Mouse (Mus musculus) kidney, embryonic 16.5 days (tissue): ENCODE measurements around the gene Slc50a1. TPM values are rescaled to one million over a fixed set of nuclear protein-coding genes. Genes with fewer than 3 reads are reported as not detected.

Experiments used
- ATAC-seq: fragments of 200-750 bp; cut with Nextera tagmentation; 2 replicates; pipeline ENCODE4 v1.8.0; 2017; ENCODE audit warnings: moderate TSS enrichment; ENCODE audit not compliant: low FRiP score, low TSS enrichment
- H3K27ac ChIP-seq: fragments of 300-500 bp; sonication (generic); 2 replicates; pipeline ENCODE4 v1.5.1; 2014; ENCODE audit warnings: low read length
- H3K27me3 ChIP-seq: fragments of 300-500 bp; sonication (generic); 2 replicates; pipeline ENCODE4 v1.6.1; 2014; ENCODE audit warnings: low read length, control low read depth, mixed read lengths; ENCODE audit not compliant: insufficient read depth
- H3K36me3 ChIP-seq: fragments of 300-500 bp; sonication (generic); 2 replicates; pipeline ENCODE4 v1.6.1; 2014; ENCODE audit warnings: low read length, control low read depth, mixed read lengths; ENCODE audit not compliant: insufficient read depth
- H3K4me1 ChIP-seq: fragments of 300-500 bp; sonication (generic); 2 replicates; pipeline ENCODE4 v1.6.1; 2014; ENCODE audit warnings: low read length, control low read depth, mixed read lengths; ENCODE audit not compliant: insufficient read depth
- H3K4me2 ChIP-seq: fragments of 300-500 bp; sonication (generic); replicated peaks from 2 replicates; pipeline ENCODE4 v1.6.1; 2014; ENCODE audit warnings: low read depth, low read length
- H3K4me3 ChIP-seq: fragments of 300-500 bp; sonication (generic); 2 replicates; pipeline ENCODE4 v1.5.1; 2014; ENCODE audit warnings: mild to moderate bottlenecking, low read length
- H3K9ac ChIP-seq: fragments of 300-500 bp; sonication (generic); replicated peaks from 2 replicates; pipeline ENCODE4 v1.6.1; 2014; ENCODE audit warnings: low read length
- H3K9me3 ChIP-seq: fragments of 300-500 bp; sonication (generic); 2 replicates; pipeline ENCODE4 v1.6.1; 2016; ENCODE audit warnings: low read length, control low read depth
- WGBS: fragments of 180-500 bp; shearing (Covaris S2); extraction: QIAGEN DNeasy Blood & Tissue Kit; methylation state at CpG from one replicate; pipeline ENCODE4 v1.1.7; 2014; 5-methylcytosine and 5-hydroxymethylcytosine counted together
- microRNA counts: library from miRNA; unstranded; fragments of <30 nt; microRNA quantifications from one replicate; lab custom pipeline; 2016
- microRNA-seq: library from miRNA; unstranded; fragments of <30 nt; microRNA quantifications from one replicate; pipeline ENCODE4, GENCODE M21; 2016
- polyA plus RNA-seq: library from polyadenylated mRNA; unstranded; fragments of >200 nt; fragmentation: Nextera tagmentation; extraction: Ambion mirVana; gene quantifications from 2 replicates; pipeline ENCODE4 v1.2.1, GENCODE M21; 2015

Gene Slc50a1
- polyA plus RNA-seq, 1 experiment from 2014 or later, result 58.8 TPM

- Histone ChIP-seq H3K27me3 (no peaks in the 10 kb centered on the region), H3K4me3 (no peak overlapping the region), H3K4me1 (peaks cover 17% of the 10 kb centered on the region), H3K27ac (no peak overlapping the region), H3K4me2 (no peak overlapping the region), H3K9me3 (no peaks in the 10 kb centered on the region), H3K9ac (no peak overlapping the region), H3K36me3 (no peaks in the 10 kb centered on the region)
- WGBS, result 76% methylated on average over 1 of the region's 1 CpGs
- ATAC-seq, result no peak
These were observed 52.1 kb downstream of the Slc50a1 start for GRCm38 (mm10) chr3:89218271-89218670.

MicroRNAs within 50 kb of the gene (microRNA counts, 519-probe panel; counts per million panel counts)
- microRNA mmu-miR-92b (lab: Ali Mortazavi, UCI), result 104 counts per million, percentile 35 among the panel's probes with 10 or more counts

Small RNA genes lying within 50 kb of the gene (microRNA-seq; reads per million reads assigned to microRNA genes)
- gene Mir92b, result 230 reads per million, percentile 66 among the genes with 10 or more reads in this experiment

Other genes with a start within 250 kb of the Slc50a1 start
- gene Rusc1, start 177.3 kb downstream of the Slc50a1 start, polyA plus RNA-seq, result 21.3 and 22.5 TPM in 2 replicates
- gene Gm43738, start 169.5 kb downstream of the Slc50a1 start, polyA plus RNA-seq, result not detected in 2 replicates
- gene Fdps, start 168.6 kb downstream of the Slc50a1 start, polyA plus RNA-seq, result 175 and 179 TPM in 2 replicates
- gene Pklr, start 134.4 kb downstream of the Slc50a1 start, polyA plus RNA-seq, result 4.7 and 5.0 TPM in 2 replicates
- gene Hcn3, start 110.4 kb downstream of the Slc50a1 start, polyA plus RNA-seq, result 1.8 and 2.0 TPM in 2 replicates
- 29.1 and 30.6 TPM in 2 replicates for gene Clk2, start 105.8 kb downstream of the Slc50a1 start, polyA plus RNA-seq
- gene Scamp3, start 93.1 kb downstream of the Slc50a1 start, polyA plus RNA-seq, result 140 TPM in 2 replicates
- 43.6 and 51.2 TPM in 2 replicates for gene Fam189b, start 87.4 kb downstream of the Slc50a1 start, polyA plus RNA-seq
- gene Gba, start 67.6 kb downstream of the Slc50a1 start, polyA plus RNA-seq, result 54.9 and 56.1 TPM in 2 replicates
- gene Thbs3, start 55.4 kb downstream of the Slc50a1 start, polyA plus RNA-seq, result 18.2 and 18.4 TPM in 2 replicates
- 227 and 235 TPM in 2 replicates for gene Mtx1, start 43.5 kb downstream of the Slc50a1 start, polyA plus RNA-seq
- gene Muc1, start 41.5 kb downstream of the Slc50a1 start, polyA plus RNA-seq, result 20.0 and 23.6 TPM in 2 replicates
- 272 and 300 TPM in 2 replicates for gene Krtcap2, start 24.6 kb downstream of the Slc50a1 start, polyA plus RNA-seq
- 4.7 and 6.0 TPM in 2 replicates for gene Trim46, start 24.3 kb downstream of the Slc50a1 start, polyA plus RNA-seq
- 127 and 146 TPM in 2 replicates for gene Dpm3, start 11.2 kb downstream of the Slc50a1 start, polyA plus RNA-seq
- gene Efna1, start 10.6 kb upstream of the Slc50a1 start, polyA plus RNA-seq, result 81.9 and 86.7 TPM in 2 replicates
- gene Efna3, start 52.4 kb upstream of the Slc50a1 start, polyA plus RNA-seq, result 11.5 and 11.8 TPM in 2 replicates
- gene Efna4, start 67.5 kb upstream of the Slc50a1 start, polyA plus RNA-seq, result 29.2 and 31.3 TPM in 2 replicates
- 107 and 108 TPM in 2 replicates for gene Adam15, start 79.4 kb upstream of the Slc50a1 start, polyA plus RNA-seq
- gene Dcst2, start 91.4 kb upstream of the Slc50a1 start, polyA plus RNA-seq, result 0.32 and 0.35 TPM in 2 replicates
- 2.9 and 3.3 TPM in 2 replicates for gene Dcst1, start 94.7 kb upstream of the Slc50a1 start, polyA plus RNA-seq
- 3.3 and 3.5 TPM in 2 replicates for gene Zbtb7b, start 124.2 kb upstream of the Slc50a1 start, polyA plus RNA-seq
- 0.18 and 1.3 TPM in 2 replicates for gene Lenep, start 132.2 kb upstream of the Slc50a1 start, polyA plus RNA-seq
- 35.0 and 39.3 TPM in 2 replicates for gene Flad1, start 141.3 kb upstream of the Slc50a1 start, polyA plus RNA-seq
- gene Cks1b, start 147.8 kb upstream of the Slc50a1 start, polyA plus RNA-seq, result 483 and 495 TPM in 2 replicates
- 115 and 118 TPM in 2 replicates for gene Shc1, start 147.9 kb upstream of the Slc50a1 start, polyA plus RNA-seq
- gene Pygo2, start 159.6 kb upstream of the Slc50a1 start, polyA plus RNA-seq, result 38.9 and 41.2 TPM in 2 replicates
- 47.5 and 51.7 TPM in 2 replicates for gene Pbxip1, start 166.1 kb upstream of the Slc50a1 start, polyA plus RNA-seq
- gene Pmvk, start 184.0 kb upstream of the Slc50a1 start, polyA plus RNA-seq, result 56.1 and 59.3 TPM in 2 replicates
- 2.5 and 2.6 TPM in 2 replicates for gene Kcnn3, start 249.6 kb upstream of the Slc50a1 start, polyA plus RNA-seq